Mouse (Mus musculus) lung, adult 2 months (tissue): Measurements from ENCODE around the gene Foxj3. TPM values are rescaled to one million over a fixed set of nuclear protein-coding genes. Genes with fewer than 3 reads are reported as not detected.
"Not testable (repeated sequence)": the region's sequence is repeated elsewhere in the genome, so short reads cannot be mapped to it uniquely, and the experiment has no call there.

Experiments
- DNase-seq: peaks from one replicate; pipeline ENCODE4 v3.0.0; 2022
- H3K4me1 ChIP-seq: fragments of 200-500 bp; 2 replicates; pipeline ENCODE4 v1.6.1; 2011; ENCODE audit warnings: low read length; ENCODE audit not compliant: control insufficient read depth, insufficient read depth
- H3K4me3 ChIP-seq: fragments of 200-500 bp; replicated peaks from 2 replicates; pipeline ENCODE3; 2011; ENCODE audit warnings: low read depth, mild to moderate bottlenecking, control low read depth, low read length; ENCODE audit errors: extremely low read depth
- CTCF ChIP-seq: fragments of 200-500 bp; IDR thresholded peaks from 2 replicates; pipeline ENCODE4 v1.5.1; 2011; ENCODE audit warnings: mild to moderate bottlenecking, low read length, control low read depth; ENCODE audit not compliant: insufficient read depth
- POLR2A ChIP-seq: fragments of 200-500 bp; IDR thresholded peaks from 2 replicates; pipeline ENCODE4 v1.6.1; 2011; ENCODE audit warnings: low read depth, mild to moderate bottlenecking, control low read depth, low read length, borderline replicate concordance; ENCODE audit errors: extremely low read depth
- WGBS: fragments of 180-500 bp; shearing (Covaris S2); methylation state at CpG from one replicate; pipeline ENCODE4 v1.1.7; 2018; 5-methylcytosine and 5-hydroxymethylcytosine counted together
- polyA plus RNA-seq: library from polyadenylated mRNA; depleted of rRNA; stranded (reverse); fragments of >200 nt; gene quantifications from 2 replicates; pipeline ENCODE4 v1.2.3, GENCODE M21; 2012

Gene Foxj3
- polyA plus RNA-seq, 1 experiment: 18.0 TPM

- Histone ChIP-seq H3K4me3 (no peak overlapping the region), H3K4me1 (no peaks in the 10 kb centered on the region)
- DNase-seq: no peak
- TF ChIP-seq CTCF (no peak), POLR2A (no peak)
- WGBS: 92% methylated on average over 14 of the region's 14 CpGs
Measured at GRCm38 (mm10) chr4:119594331-119594730, 57.5 kb downstream of the Foxj3 start.

GRCm38 (mm10) chr4:119599605-119600004 lies 62.8 kb downstream of the Foxj3 start:
- TF ChIP-seq CTCF: no peak
- no peak for TF ChIP-seq POLR2A
- DNase-seq: no peak
- H3K4me1 ChIP-seq: peaks cover 2% of the 10 kb centered on the region; the same call in 1 of the 2 replicates
- 51% methylated on average over 1 of the region's 1 CpGs for WGBS
- H3K4me3 ChIP-seq: no peak overlapping the region

GRCm38 (mm10) chr4:119609488-119609887 lies 72.7 kb downstream of the Foxj3 start:
- WGBS: 51% methylated on average over 1 of the region's 1 CpGs
- TF ChIP-seq CTCF: no peak
- TF ChIP-seq POLR2A: no peak
- H3K4me1 ChIP-seq: peaks cover 2% of the 10 kb centered on the region
- no peak overlapping the region for H3K4me3 ChIP-seq
- DNase-seq: no peak

- Histone ChIP-seq H3K4me3 (no peak overlapping the region), H3K4me1 (peaks cover 2% of the 10 kb centered on the region)
- no peak for TF ChIP-seq POLR2A
- TF ChIP-seq CTCF: no peak
- WGBS: 23% methylated on average over 1 of the region's 1 CpGs
- no peak for DNase-seq
Measured at GRCm38 (mm10) chr4:119614078-119614477, 77.3 kb downstream of the Foxj3 start.

GRCm38 (mm10) chr4:119614724-119615123 lies 77.9 kb downstream of the Foxj3 start:
- no peak for TF ChIP-seq POLR2A
- no peak for TF ChIP-seq CTCF
- peaks cover 2% of the 10 kb centered on the region for H3K4me1 ChIP-seq
- H3K4me3 ChIP-seq: no peak overlapping the region
- 48% methylated on average over 4 of the region's 4 CpGs for WGBS
- no peak for DNase-seq

- no peak for DNase-seq
- 72% methylated on average over 7 of the region's 7 CpGs for WGBS
- TF ChIP-seq POLR2A (no peak), CTCF (no peak)
- Histone ChIP-seq H3K4me3 (no peak overlapping the region), H3K4me1 (peaks cover 2% of the 10 kb centered on the region; the same call in 1 of the 2 replicates)
Measured at GRCm38 (mm10) chr4:119626081-119626645, 89.4 kb downstream of the Foxj3 start.

- Histone ChIP-seq H3K4me3 (no peak overlapping the region), H3K4me1 (peaks cover 3% of the 10 kb centered on the region)
- no peak for DNase-seq
- 63% methylated on average over 3 of the region's 3 CpGs for WGBS
- TF ChIP-seq CTCF (no peak), POLR2A (no peak)
Measured at GRCm38 (mm10) chr4:119626876-119627275, 90.1 kb downstream of the Foxj3 start.

- WGBS: 79% methylated on average over 4 of the region's 4 CpGs
- no peak for TF ChIP-seq POLR2A
- no peak for TF ChIP-seq CTCF
- Histone ChIP-seq H3K4me3 (no peak overlapping the region), H3K4me1 (peaks cover 3% of the 10 kb centered on the region)
- DNase-seq: no peak
Measured at GRCm38 (mm10) chr4:119627317-119627716, 90.5 kb downstream of the Foxj3 start.

GRCm38 (mm10) chr4:119628363-119628762 lies 91.6 kb downstream of the Foxj3 start:
- DNase-seq, H3K4me1 ChIP-seq, H3K4me3 ChIP-seq: not testable (repeated sequence)
- WGBS: 83% methylated on average over 4 of the region's 4 CpGs

- Histone ChIP-seq H3K4me3 (peak overlapping the region; percentile 22), H3K4me1 (peaks cover 5% of the 10 kb centered on the region)
- peak; percentile 43 for DNase-seq
- WGBS: 32% methylated on average over 11 of the region's 11 CpGs
- 0 out of 2 replicates have a peak, but pooled peaks have one; percentile 19 for TF ChIP-seq POLR2A
- peak; percentile 86 for TF ChIP-seq CTCF
Measured at GRCm38 (mm10) chr4:119631115-119631919, 94.5 kb downstream of the Foxj3 start.
